Mouse (Mus musculus) embryonic facial prominence, embryonic 12.5 days (tissue): ENCODE measurements around the gene Rnf126. TPM values are rescaled to one million over a fixed set of nuclear protein-coding genes. Genes with fewer than 3 reads are reported as not detected.
A peak's percentile ranks its signal among the peaks of the same experiment; 100 is the strongest.

Experiments
- ATAC-seq: fragments of 200-750 bp; cut with Nextera tagmentation; 2 replicates; pipeline ENCODE4 v1.8.0; 2017; ENCODE audit not compliant: insufficient number of reproducible peaks, insufficient read depth, low FRiP score, low TSS enrichment
- H3K27ac ChIP-seq: fragments of 300-500 bp; sonication (generic); 2 replicates; pipeline ENCODE4 v1.5.1; 2016; ENCODE audit warnings: mild to moderate bottlenecking
- H3K27me3 ChIP-seq: fragments of 300-500 bp; sonication (generic); 2 replicates; pipeline ENCODE4 v1.6.1; 2016; ENCODE audit warnings: mild to moderate bottlenecking, moderate library complexity
- H3K36me3 ChIP-seq: fragments of 300-500 bp; sonication (generic); 2 replicates; pipeline ENCODE4 v1.6.1; 2016; ENCODE audit warnings: mild to moderate bottlenecking
- H3K4me1 ChIP-seq: fragments of 300-500 bp; sonication (generic); 2 replicates; pipeline ENCODE4 v1.6.1; 2016
- H3K4me2 ChIP-seq: fragments of 300-500 bp; sonication (generic); replicated peaks from 2 replicates; pipeline ENCODE4 v1.6.1; 2016; ENCODE audit warnings: mild to moderate bottlenecking, moderate library complexity
- H3K4me3 ChIP-seq: fragments of 300-500 bp; sonication (generic); 2 replicates; pipeline ENCODE4 v1.5.1; 2016; ENCODE audit warnings: mild to moderate bottlenecking
- H3K9ac ChIP-seq: fragments of 300-500 bp; sonication (generic); 2 replicates; pipeline ENCODE4 v1.6.1; 2016; ENCODE audit warnings: mild to moderate bottlenecking, moderate library complexity
- H3K9me3 ChIP-seq: fragments of 300-500 bp; sonication (generic); 2 replicates; pipeline ENCODE4 v1.6.1; 2016; ENCODE audit warnings: mild to moderate bottlenecking, moderate library complexity
- WGBS: fragments of 180-500 bp; shearing (Covaris S2); methylation state at CpG from one replicate; pipeline ENCODE4 v1.1.7; 2016; 5-methylcytosine and 5-hydroxymethylcytosine counted together
- polyA plus RNA-seq: library from polyadenylated mRNA; unstranded; fragments of >200 nt; fragmentation: Nextera tagmentation; extraction: Ambion mirVana; gene quantifications from 2 replicates; pipeline ENCODE4 v1.2.1, GENCODE M21; 2016

The Rnf126 gene
- polyA plus RNA-seq, 1 experiment from 2014 or later: 109 TPM

DNA sequence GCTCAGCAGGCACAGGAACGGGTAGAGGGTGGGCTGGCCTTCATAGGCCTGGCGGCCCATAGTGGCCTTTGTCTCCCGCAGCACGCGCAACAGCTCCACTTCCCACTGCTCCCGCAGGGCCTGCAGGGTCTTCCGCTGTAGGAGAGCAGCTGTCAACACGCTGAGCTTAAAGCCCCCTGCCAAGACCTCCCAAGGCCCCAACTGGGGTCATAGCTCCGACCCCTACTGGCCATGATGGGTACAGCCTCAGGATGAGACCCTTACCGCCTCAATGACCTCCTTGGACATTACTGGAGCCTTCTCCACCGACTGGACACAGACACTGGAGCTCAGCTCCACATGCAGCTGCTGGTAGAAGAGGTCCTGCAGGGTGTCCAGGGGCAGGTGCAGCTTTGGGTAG lies 25.9 kb downstream of the Rnf126 start:
- Histone ChIP-seq H3K27me3 (peaks cover 8% of the 10 kb centered on the region), H3K9ac (no peak overlapping the region), H3K9me3 (peaks cover 49% of the 10 kb centered on the region), H3K4me2 (no peak overlapping the region), H3K36me3 (peaks cover 86% of the 10 kb centered on the region), H3K27ac (no peak overlapping the region), H3K4me3 (no peak overlapping the region), H3K4me1 (peaks cover 6% of the 10 kb centered on the region)
- WGBS: 70% methylated on average over 11 of the region's 11 CpGs
- ATAC-seq: no peak

DNA sequence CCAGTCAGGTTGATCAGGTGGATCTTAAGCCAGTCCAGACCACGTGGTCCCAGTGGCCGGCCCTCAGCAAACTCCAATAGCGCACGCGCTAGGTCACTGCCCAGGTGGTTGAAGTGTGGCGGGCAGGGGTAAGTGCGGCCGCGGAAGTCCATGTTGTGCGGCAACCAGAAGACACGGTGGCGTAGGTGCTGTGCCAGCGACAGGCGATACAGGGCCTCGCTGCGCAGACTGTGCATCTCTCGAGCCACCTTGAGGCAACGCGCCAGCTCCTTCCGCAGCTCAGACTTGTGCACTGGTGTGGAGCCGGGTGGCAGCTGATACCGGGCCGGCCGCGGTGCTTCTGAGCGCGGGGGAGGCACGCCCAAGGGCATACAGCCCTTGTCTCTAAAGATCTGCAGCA lies 27.5 kb downstream of the Rnf126 start:
- WGBS: 96% methylated on average over 28 of the region's 28 CpGs
- Histone ChIP-seq H3K36me3 (peaks cover 99% of the 10 kb centered on the region), H3K27me3 (peaks cover 18% of the 10 kb centered on the region), H3K27ac (no peak overlapping the region), H3K9me3 (peaks cover 59% of the 10 kb centered on the region), H3K4me2 (no peak overlapping the region), H3K9ac (no peak overlapping the region), H3K4me1 (no peaks in the 10 kb centered on the region), H3K4me3 (no peak overlapping the region)
- ATAC-seq: no peak

DNA sequence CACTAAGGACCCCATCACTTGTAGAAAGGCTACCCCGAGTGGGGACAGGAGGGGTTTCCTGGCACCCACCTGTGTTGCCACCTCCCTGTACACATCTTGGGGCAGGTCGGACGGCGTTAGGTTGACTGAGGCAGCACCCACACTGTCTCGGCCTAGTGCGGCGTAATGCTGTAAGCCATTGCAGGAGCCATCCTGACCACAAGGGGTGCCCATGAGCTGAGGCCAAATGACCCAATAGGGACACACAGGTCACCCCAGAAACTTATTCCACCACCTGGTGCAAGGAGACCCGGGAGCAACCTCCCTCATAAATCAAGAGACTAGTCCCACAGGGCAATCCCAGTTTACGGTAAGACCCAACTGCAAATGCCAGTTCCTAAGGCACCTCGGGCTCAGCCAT lies 28.5 kb downstream of the Rnf126 start:
- no peak overlapping the region for H3K4me2 ChIP-seq
- peaks cover 18% of the 10 kb centered on the region for H3K27me3 ChIP-seq
- no peak for ATAC-seq
- no peak overlapping the region for H3K4me3 ChIP-seq
- 94% methylated on average over 10 of the region's 10 CpGs for WGBS
- no peak overlapping the region for H3K9ac ChIP-seq
- H3K36me3 ChIP-seq: peaks cover 97% of the 10 kb centered on the region
- H3K27ac ChIP-seq: no peak overlapping the region
- no peaks in the 10 kb centered on the region for H3K4me1 ChIP-seq
- peaks cover 59% of the 10 kb centered on the region for H3K9me3 ChIP-seq

DNA sequence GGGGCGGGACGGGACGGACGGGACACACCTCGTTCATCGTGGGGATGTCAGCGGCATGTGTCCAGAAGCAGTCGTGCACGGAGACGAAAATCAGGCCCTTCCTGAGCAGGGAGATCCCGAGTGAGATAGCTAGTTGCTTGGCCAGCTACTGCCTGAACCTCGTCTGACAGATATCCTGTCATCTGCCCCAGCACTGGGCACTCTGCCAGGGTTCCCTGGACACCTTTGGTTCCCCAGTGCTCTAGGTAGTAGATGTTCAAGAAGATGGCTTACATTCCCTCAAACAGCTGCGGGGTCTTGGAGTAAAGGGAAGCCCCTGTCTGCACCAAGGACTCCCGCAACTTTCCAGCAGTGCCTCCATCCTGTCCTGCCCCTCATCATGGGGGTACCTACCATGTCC lies 30.0 kb downstream of the Rnf126 start:
- Histone ChIP-seq H3K9ac (no peak overlapping the region), H3K27ac (no peak overlapping the region), H3K27me3 (peaks cover 18% of the 10 kb centered on the region), H3K9me3 (peaks cover 59% of the 10 kb centered on the region), H3K36me3 (peaks cover 90% of the 10 kb centered on the region), H3K4me1 (no peaks in the 10 kb centered on the region), H3K4me3 (no peak overlapping the region), H3K4me2 (no peak overlapping the region)
- no peak for ATAC-seq
- whole genome bisulfite sequencing: 91% methylated on average over 14 of the region's 14 CpGs

DNA sequence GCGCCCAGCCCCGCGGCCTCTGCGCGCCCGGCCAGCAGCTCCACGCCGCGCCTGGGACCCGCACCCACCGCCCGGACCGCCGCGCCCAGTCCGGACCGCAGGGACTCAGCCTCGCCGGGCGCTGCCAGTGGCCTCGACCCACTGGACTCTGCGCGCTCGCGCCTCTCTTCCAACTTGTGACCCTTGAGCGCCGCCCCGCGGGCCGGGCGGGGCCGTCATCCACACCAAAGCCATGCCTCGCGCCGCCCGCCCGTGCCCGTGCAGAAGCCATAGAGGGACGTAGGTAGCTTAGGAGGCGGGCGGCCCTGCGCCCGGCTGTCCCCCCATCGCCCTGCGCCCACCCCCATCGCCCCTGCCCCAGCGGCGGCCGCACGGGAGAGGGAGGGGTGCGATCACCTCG lies 31.4 kb downstream of the Rnf126 start:
- 32% methylated on average over 52 of the region's 52 CpGs for WGBS
- Histone ChIP-seq H3K36me3 (peaks cover 76% of the 10 kb centered on the region), H3K9ac (no peak overlapping the region), H3K27ac (no peak overlapping the region), H3K4me2 (0 out of 2 replicates have a peak overlapping the region, but pooled peaks have one; percentile 5), H3K4me3 (no peak overlapping the region), H3K4me1 (no peaks in the 10 kb centered on the region), H3K9me3 (peaks cover 49% of the 10 kb centered on the region), H3K27me3 (peaks cover 18% of the 10 kb centered on the region)
- no peak for ATAC-seq

DNA sequence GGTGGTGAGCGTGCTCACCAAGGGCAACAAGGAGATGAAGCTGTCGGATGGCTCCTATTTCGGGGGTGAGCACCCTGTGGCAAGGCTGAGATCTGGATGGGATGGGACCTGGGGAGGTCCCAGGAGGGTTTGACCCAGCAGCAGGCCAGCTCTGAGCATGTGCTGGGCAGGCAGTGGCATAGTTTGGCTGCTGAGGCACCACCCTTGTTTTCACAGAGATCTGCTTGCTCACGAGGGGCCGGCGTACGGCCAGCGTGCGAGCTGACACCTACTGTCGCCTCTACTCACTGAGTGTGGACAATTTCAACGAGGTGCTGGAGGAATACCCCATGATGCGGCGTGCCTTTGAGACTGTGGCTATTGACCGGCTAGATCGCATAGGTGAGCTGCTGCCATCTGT lies 32.9 kb downstream of the Rnf126 start:
- Histone ChIP-seq H3K4me2 (no peak overlapping the region), H3K27me3 (peaks cover 18% of the 10 kb centered on the region), H3K9me3 (peaks cover 34% of the 10 kb centered on the region), H3K4me3 (no peak overlapping the region), H3K4me1 (no peaks in the 10 kb centered on the region), H3K27ac (no peak overlapping the region), H3K9ac (no peak overlapping the region), H3K36me3 (peaks cover 61% of the 10 kb centered on the region)
- no peak for ATAC-seq
- 94% methylated on average over 15 of the region's 15 CpGs for WGBS

DNA sequence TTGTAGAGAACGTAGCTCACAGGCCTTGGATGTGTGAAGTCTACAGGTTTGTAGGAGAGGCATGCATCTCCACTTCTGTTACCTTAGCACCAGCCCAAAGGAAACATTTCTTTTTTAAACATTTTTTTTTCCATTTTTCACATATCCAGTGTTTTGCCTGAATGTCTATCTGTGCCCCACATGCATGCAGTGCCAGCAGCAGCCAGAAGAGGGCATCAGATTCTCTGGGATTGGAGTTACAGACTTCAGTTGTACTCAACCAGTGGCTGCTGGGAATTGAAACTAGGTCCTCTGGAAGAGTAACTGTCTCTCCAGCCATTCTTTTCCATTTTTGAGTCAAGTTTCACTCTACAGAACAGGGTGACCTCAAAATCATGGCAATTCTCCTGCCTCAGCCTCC lies 34.3 kb downstream of the Rnf126 start:
- peaks cover 48% of the 10 kb centered on the region for H3K36me3 ChIP-seq
- H3K27ac ChIP-seq: no peak overlapping the region
- peaks cover 18% of the 10 kb centered on the region for H3K27me3 ChIP-seq
- 95% methylated on average over 1 of the region's 1 CpGs for WGBS
- no peaks in the 10 kb centered on the region for H3K4me1 ChIP-seq
- no peak overlapping the region for H3K4me2 ChIP-seq
- H3K9me3 ChIP-seq: peaks cover 20% of the 10 kb centered on the region
- no peak overlapping the region for H3K9ac ChIP-seq
- ATAC-seq: no peak
- H3K4me3 ChIP-seq: no peak overlapping the region

DNA sequence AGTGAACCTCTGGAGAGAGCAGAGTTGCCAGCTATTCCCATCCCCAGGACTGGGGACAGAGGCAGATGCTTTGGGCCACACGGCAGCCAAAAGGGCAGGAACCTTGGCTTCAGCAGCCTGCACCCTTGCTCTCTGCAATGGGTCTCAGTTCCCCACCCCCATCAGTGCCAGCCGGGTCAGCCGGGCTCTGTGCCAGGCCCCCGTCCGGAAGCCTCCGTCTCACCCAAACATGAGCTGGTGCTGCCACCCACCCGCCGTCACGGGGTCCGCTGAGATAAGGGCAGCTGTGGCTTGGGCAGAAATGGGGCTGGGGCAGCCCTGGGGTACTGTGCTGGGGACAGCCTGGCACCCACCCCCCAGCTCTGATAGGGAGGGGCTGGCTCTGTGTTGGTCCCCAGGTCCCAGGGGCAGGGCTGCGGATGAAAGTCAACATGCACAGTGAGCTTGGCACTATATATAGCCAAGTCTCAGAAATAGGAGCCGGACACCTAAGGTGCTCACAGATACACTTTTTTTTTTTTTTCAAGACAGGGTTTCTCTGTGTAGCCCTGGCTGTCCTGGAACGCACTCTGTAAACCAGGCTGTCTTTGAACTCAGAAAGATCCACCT lies 37.3 kb downstream of the Rnf126 start:
- H3K9ac ChIP-seq: no peak overlapping the region
- H3K27ac ChIP-seq: no peak overlapping the region
- H3K4me2 ChIP-seq: no peak overlapping the region
- H3K4me3 ChIP-seq: no peak overlapping the region
- H3K36me3 ChIP-seq: peaks cover 17% of the 10 kb centered on the region
- no peak for ATAC-seq
- no peaks in the 10 kb centered on the region for H3K27me3 ChIP-seq
- 82% methylated on average over 13 of the region's 13 CpGs for WGBS
- no peaks in the 10 kb centered on the region for H3K9me3 ChIP-seq
- no peaks in the 10 kb centered on the region for H3K4me1 ChIP-seq

DNA sequence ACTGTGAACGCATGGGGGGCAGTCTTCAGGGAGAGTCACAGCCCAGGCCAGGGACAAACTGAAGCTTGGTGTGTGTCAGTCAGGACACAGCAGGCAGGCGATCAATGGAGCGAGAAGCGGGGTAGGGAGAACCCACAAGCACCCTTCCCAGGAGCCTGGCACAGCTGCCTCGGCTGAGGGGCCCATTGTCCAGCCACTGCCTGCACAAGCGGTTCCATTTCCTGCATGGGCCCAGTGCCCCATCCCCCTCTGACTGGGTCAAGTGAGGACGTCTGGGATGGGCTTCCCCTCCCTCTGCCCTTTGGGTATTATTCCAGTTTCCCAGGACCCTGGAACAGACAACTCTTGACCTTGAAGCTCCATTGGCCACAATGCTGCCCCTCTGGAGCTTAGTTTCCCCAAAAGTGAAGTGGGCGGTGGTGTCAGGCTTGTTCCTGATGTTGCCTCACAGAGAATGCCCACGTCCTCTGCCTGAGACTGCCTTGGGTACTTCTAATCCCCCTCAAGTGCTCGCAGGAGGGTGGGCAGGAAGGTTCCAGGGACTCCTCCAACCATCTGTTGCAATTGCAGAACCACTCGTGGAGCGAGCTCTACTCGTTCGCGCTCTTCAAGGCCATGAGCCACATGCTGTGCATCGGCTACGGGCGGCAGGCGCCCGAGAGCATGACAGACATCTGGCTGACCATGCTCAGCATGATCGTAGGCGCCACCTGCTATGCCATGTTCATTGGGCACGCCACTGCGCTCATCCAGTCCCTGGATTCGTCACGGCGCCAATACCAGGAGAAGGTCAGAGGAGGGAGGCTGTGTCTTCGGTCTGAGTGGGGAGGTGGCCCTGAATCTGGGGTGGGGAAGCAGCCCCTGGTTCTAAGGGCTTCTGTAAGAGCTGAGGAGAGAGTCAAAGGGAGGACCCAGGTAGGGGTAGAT lies 38.2 kb downstream of the Rnf126 start:
- Histone ChIP-seq H3K4me1 (no peaks in the 10 kb centered on the region), H3K9ac (no peak overlapping the region), H3K27me3 (no peaks in the 10 kb centered on the region), H3K36me3 (peaks cover 10% of the 10 kb centered on the region; the same call in 1 of the 2 replicates), H3K4me2 (no peak overlapping the region), H3K9me3 (no peaks in the 10 kb centered on the region), H3K4me3 (no peak overlapping the region), H3K27ac (no peak overlapping the region)
- no peak for ATAC-seq
- WGBS: 75% methylated on average over 28 of the region's 28 CpGs

DNA sequence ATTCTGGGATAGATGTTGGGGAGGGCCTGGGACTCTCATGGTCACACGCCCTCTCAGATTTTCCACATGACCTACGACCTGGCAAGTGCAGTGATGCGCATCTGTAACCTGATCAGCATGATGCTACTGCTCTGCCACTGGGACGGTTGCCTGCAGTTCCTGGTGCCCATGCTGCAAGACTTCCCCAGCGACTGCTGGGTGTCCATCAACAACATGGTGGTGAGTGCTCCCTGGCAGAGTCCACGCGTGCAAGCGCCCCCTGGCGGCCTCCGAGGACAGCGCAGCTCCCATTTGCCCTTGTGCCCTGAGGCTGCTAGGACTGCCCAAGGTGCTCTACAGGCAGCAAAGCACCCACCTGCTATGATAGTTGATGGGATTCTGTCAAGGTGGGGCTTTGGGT lies 40.7 kb downstream of the Rnf126 start:
- Histone ChIP-seq H3K27me3 (no peaks in the 10 kb centered on the region), H3K4me1 (no peaks in the 10 kb centered on the region), H3K36me3 (no peaks in the 10 kb centered on the region), H3K27ac (no peak overlapping the region), H3K9me3 (no peaks in the 10 kb centered on the region), H3K9ac (no peak overlapping the region), H3K4me2 (no peak overlapping the region), H3K4me3 (no peak overlapping the region)
- 32% methylated on average over 11 of the region's 11 CpGs for WGBS
- no peak for ATAC-seq

DNA sequence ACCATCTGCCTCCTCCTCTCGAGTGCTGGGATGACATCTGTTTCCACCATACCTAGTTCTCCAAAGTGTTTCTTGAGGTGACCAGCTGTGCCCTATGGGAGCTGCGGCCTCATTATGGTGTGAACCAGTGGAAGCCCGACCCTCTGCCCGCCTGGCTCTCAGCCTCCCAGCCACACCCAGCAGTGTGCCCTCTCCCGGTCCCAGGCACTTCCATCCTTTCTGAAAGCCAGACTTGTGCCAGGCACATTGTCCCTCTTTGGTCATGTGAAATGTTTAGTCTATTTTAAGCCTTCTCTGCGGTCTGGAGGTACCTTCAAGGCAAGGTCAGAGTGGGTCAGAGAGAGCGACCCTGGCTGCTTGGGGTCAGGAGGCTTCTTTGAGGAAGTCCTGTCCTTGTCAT lies 43.1 kb downstream of the Rnf126 start:
- H3K4me3 ChIP-seq: no peak overlapping the region
- peaks cover 5% of the 10 kb centered on the region for H3K27me3 ChIP-seq
- H3K9me3 ChIP-seq: no peaks in the 10 kb centered on the region
- no peak for ATAC-seq
- H3K4me1 ChIP-seq: no peaks in the 10 kb centered on the region
- H3K36me3 ChIP-seq: no peaks in the 10 kb centered on the region
- H3K27ac ChIP-seq: no peak overlapping the region
- H3K4me2 ChIP-seq: no peak overlapping the region
- WGBS: 70% methylated on average over 7 of the region's 7 CpGs
- H3K9ac ChIP-seq: no peak overlapping the region

DNA sequence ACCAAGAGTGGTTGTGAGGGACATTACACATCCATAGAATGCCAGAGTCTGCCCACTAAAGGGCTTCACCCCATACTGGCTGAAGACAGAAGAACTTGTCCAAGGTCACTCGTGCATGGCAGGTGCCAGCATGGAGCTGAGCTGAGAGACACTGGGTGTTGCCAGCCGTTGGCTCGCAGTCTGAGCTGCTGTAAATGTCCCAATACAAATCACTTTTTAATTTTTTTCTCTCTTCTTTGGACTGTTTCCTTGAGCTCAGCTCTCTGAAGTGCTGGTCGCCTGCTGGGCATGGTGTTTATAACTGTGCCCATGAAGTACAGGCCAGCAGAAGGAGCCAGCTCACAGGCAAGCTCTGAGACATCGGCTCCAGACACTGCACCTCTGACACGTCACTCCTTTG lies 43.7 kb downstream of the Rnf126 start:
- ATAC-seq: no peak
- no peak overlapping the region for H3K9ac ChIP-seq
- H3K36me3 ChIP-seq: no peaks in the 10 kb centered on the region
- no peak overlapping the region for H3K27ac ChIP-seq
- no peak overlapping the region for H3K4me3 ChIP-seq
- H3K4me1 ChIP-seq: no peaks in the 10 kb centered on the region
- H3K27me3 ChIP-seq: peaks cover 12% of the 10 kb centered on the region
- no peak overlapping the region for H3K4me2 ChIP-seq
- 67% methylated on average over 6 of the region's 6 CpGs for WGBS
- H3K9me3 ChIP-seq: no peaks in the 10 kb centered on the region
